Mouse (Mus musculus) induced T-regulatory cell, adult 2 months (primary cell): ENCODE data around the gene Efemp2.

ENCODE experiments used
- DNase-seq: peaks from one replicate; pipeline ENCODE4 v3.0.0-alpha.2; 2012; ENCODE audit warnings: low read depth

Efemp2 gene

DNA sequence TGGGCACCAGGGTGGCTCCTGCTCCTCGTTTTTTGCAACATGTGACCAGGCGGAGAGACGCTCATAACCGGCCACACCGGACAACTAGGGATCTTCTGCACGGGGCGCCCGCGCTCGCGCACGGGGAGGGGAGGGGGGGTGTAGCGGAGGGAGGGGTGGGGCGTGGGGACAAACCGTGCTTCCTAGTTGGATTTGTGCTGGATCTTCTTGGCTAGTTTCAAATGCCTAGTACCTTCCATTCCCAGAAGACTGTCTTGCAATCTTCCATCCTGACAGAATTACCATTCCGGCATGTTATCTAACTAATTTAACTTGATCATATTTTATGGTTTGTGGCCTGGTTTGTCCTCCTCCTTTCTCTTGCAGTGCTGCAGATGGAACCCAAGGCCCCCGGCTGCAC lies 29.9 kb downstream of the Efemp2 start, which contains the start of gene 1700020D05Rik:
Gene 1700020D05Rik (minus strand): TSS at position 101 of the 400 bp plus-strand sequence.
- no peak for DNase-seq

DNA sequence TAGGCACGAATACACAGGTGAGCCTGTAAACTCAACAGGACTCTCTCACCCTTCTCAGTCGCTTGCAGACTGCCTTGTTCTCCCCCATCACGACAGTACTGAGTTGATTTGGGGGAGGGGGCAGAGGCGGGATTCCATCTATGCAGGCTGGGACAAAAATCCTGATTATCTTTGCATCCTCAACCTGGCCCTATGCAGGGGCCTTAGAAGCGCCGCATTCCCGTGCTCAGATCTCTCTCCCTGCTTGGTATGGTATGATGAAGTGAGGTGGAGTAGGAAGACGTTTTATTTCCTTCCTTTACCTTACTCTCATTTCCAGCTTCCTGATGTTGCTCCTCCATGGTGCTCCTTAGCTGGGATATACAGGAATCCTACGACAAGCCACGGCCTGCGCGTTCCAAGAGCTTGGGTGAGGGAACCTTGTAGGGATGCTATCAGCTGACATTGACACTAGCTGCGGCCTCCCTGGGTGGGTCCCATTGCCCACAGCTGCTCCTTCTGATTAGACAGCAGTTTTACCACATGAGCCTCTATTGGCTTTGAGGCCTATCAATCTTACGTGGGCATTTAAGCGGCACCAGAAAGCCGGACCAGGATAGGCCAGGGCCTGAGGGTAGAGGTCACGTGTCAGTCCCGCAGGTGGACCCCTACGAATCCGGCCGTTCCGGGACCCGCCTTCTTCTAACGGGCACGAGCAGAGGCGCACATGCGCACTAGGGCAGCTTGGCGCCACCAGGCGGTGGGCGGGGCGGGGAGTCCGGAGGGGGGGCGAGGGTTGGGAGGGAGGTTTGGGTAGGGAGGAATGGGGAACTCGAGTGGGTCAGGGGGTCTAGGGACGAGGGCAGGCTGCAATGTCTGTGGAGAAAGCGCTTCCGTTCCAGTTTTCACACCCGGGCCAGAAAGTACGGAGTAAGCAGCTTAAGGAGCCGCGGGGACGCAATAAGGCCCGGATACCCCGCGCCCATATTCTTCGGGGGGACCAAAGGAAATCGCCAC lies 36.6 kb downstream of the Efemp2 start, which contains the start of gene Snx32:
Gene Snx32 (minus strand): TSS at position 508 of the 996 bp plus-strand sequence.
- peak; percentile 97 for DNase-seq

GRCm38 (mm10) chr19:5511074-5511632 lies 37.4 kb downstream of the Efemp2 start:
- DNase-seq = no peak

- peak; percentile 63 for DNase-seq
Measured at GRCm38 (mm10) chr19:5512091-5513004, 38.6 kb downstream of the Efemp2 start.

- DNase-seq = no peak
Measured at GRCm38 (mm10) chr19:5513005-5513349, 39.2 kb downstream of the Efemp2 start.

GRCm38 (mm10) chr19:5515840-5516777 lies 42.4 kb downstream of the Efemp2 start:
- peak; percentile 54 for DNase-seq

DNA sequence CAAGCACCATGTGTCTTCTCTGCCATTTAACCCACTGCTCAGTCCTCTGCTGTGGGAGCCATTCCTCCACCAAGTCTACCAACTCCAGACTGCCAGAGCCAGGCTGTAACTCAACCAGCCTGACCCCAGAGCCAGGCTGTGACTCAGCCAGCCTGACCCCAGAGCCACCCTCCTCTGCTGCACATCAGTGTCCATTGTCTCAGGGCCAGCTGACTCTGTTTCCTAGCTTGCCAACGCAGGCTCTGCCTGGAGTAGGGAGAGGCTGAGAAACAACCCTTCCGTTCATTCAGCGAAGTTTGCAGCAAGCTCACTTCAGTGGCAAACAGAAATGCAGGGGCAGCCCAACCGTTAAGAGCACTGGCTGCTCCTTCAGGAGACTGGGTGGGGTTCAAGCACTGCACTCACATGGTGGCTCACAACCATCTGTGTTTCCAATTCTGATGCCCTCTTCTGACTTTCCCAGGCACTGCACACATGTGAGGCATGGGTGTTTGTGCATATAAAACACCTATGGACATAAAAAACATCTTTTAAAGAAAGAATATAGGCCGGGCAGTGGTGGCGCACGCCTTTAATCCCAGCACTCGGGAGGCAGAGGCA lies 43.3 kb downstream of the Efemp2 start:
- DNase-seq = no peak

DNA sequence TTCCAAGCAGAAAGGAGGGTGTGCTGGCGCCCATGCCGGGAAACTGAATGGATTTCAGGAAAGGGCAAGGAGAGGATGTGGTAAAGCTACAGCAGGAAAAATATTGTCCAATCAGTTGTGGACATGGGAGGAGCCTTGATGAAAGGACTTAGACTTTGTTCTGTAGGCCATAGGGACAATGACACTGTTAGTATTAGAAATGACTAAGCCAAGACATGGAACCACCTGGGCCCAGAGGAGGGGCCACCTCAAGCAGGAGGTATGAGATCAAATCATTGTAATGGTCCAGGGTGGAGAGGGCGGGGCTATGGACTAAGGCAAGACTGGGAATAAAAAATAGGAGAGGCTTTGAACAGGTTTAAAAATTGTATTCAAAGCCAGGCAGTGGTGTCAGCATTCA lies 45.0 kb downstream of the Efemp2 start:
- DNase-seq = no peak

GRCm38 (mm10) chr19:5525204-5525603 lies 51.5 kb downstream of the Efemp2 start:
- no peak for DNase-seq

GRCm38 (mm10) chr19:5529325-5530137 lies 55.8 kb downstream of the Efemp2 start:
- DNase-seq = peak; percentile 96

- no peak for DNase-seq
Measured at GRCm38 (mm10) chr19:5530138-5530524, 56.4 kb downstream of the Efemp2 start.
